Mouse (Mus musculus): ENCODE measurements around the gene Usp44.

Usp44 gene

GRCm38 (mm10) chr10:93855126-93855525 lies 23.8 kb downstream of the Usp44 start:
- no peak for DNase-seq (ENCODE audit: low spot score)

- no peak for DNase-seq (ENCODE audit: low spot score)
Observed at GRCm38 (mm10) chr10:93856095-93856494, 24.7 kb downstream of the Usp44 start.

GRCm38 (mm10) chr10:93868401-93868800 lies 37.0 kb downstream of the Usp44 start:
- no peak for DNase-seq (ENCODE audit: low spot score)

GRCm38 (mm10) chr10:93868886-93869285 lies 37.5 kb downstream of the Usp44 start:
- DNase-seq (ENCODE audit: low spot score) = no peak

GRCm38 (mm10) chr10:93876772-93877171 lies 45.4 kb downstream of the Usp44 start:
- no peak for DNase-seq (ENCODE audit: low spot score)

- DNase-seq (ENCODE audit: low spot score) = no peak
Observed at GRCm38 (mm10) chr10:93878732-93879131, 47.4 kb downstream of the Usp44 start.

- no peak for DNase-seq (ENCODE audit: low spot score)
Observed at GRCm38 (mm10) chr10:93881918-93882317, 50.6 kb downstream of the Usp44 start.

- no peak for DNase-seq (ENCODE audit: low spot score)
Observed at GRCm38 (mm10) chr10:93882738-93883364, 51.5 kb downstream of the Usp44 start.

GRCm38 (mm10) chr10:93885839-93886477 lies 54.6 kb downstream of the Usp44 start:
- DNase-seq (ENCODE audit: low spot score) = no peak

GRCm38 (mm10) chr10:93888590-93888934 lies 57.2 kb downstream of the Usp44 start:
- no peak for DNase-seq (ENCODE audit: low spot score)

- no peak for DNase-seq (ENCODE audit: low spot score)
Observed at GRCm38 (mm10) chr10:93888935-93889578, 57.7 kb downstream of the Usp44 start.

- peak; percentile 85 for DNase-seq (ENCODE audit: low spot score)
Observed at GRCm38 (mm10) chr10:93889579-93889950, 58.2 kb downstream of the Usp44 start.

- DNase-seq (ENCODE audit: low spot score) = no peak
Observed at GRCm38 (mm10) chr10:93889976-93890375, 58.6 kb downstream of the Usp44 start.

GRCm38 (mm10) chr10:93890565-93890964 lies 59.2 kb downstream of the Usp44 start:
- no peak for DNase-seq (ENCODE audit: low spot score)

GRCm38 (mm10) chr10:93891031-93891430 lies 59.7 kb downstream of the Usp44 start:
- DNase-seq (ENCODE audit: low spot score) = no peak

GRCm38 (mm10) chr10:93892551-93892950 lies 61.2 kb downstream of the Usp44 start:
- DNase-seq (ENCODE audit: low spot score) = no peak

GRCm38 (mm10) chr10:93897043-93897646 lies 65.8 kb downstream of the Usp44 start, which contains the start of gene Metap2:
TSS of gene Metap2 (minus strand) at chr10:93897093.
- DNase-seq (ENCODE audit: low spot score) = no peak

- DNase-seq (ENCODE audit: low spot score) = peak; percentile 36
Observed at GRCm38 (mm10) chr10:93899303-93899702, 67.9 kb downstream of the Usp44 start.

GRCm38 (mm10) chr10:93899907-93900306 lies 68.6 kb downstream of the Usp44 start:
- no peak for DNase-seq (ENCODE audit: low spot score)

- no peak for DNase-seq (ENCODE audit: low spot score)
Observed at GRCm38 (mm10) chr10:93907376-93907775, 76.0 kb downstream of the Usp44 start.

All from lung, postnatal 25 days (tissue).